Mouse (Mus musculus): ENCODE results near the gene Myo5a.

DNA sequence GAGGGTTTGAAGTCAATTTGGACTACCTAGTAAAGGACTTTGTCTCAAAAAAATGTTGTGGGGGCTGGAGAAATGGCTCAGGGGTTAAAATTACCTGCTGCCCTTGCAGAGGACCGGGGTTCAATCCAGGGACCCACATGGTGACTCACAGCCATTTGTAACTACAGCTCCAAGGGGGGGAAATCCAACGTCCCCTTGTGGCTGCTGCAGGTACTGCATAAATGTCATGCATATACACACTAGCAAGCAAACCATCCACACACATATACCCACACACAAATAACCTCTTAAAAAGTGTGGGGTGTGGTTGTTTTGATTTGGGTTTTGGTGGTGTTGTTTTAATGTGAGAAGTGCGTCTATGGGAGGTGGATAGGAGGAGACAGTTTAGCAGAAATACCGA lies 173.7 kb downstream of the Myo5a start:
- TF ChIP-seq CTCF (IDR thresholded peaks at IDR 0.05; ENCODE audit: control insufficient read depth, insufficient read depth, low read length) (no peak), POLR2A (IDR thresholded peaks at IDR 0.05; ENCODE audit: borderline replicate concordance, control insufficient read depth, low read depth, low read length) (no peak)

Measured in bone marrow, adult 2 months (tissue).